Mouse (Mus musculus) bone marrow macrophage, adult 2 months (primary cell): Measurements from ENCODE around the gene Tmed1. TPM values are rescaled to one million over a fixed set of nuclear protein-coding genes. Genes with fewer than 3 reads are reported as not detected.
"Not testable (repeated sequence)": the region's sequence is repeated elsewhere in the genome, so short reads cannot be mapped to it uniquely, and the experiment has no call there.

ENCODE experiments used
- H3K27ac ChIP-seq: 2 replicates; pipeline ENCODE4 v1.5.1; 2012; ENCODE audit warnings: low read depth, low read length; ENCODE audit not compliant: insufficient read depth
- H3K4me1 ChIP-seq: 2 replicates; pipeline ENCODE4 v1.6.1; 2012; ENCODE audit warnings: low read length; ENCODE audit not compliant: control insufficient read depth, insufficient read depth
- H3K4me3 ChIP-seq: 2 replicates; pipeline ENCODE4 v1.5.1; 2012; ENCODE audit warnings: mild to moderate bottlenecking, low read length, moderate library complexity; ENCODE audit not compliant: insufficient read depth
- CTCF ChIP-seq: IDR thresholded peaks from 2 replicates; pipeline ENCODE4 v1.5.1; 2012; ENCODE audit warnings: low read depth, mild to moderate bottlenecking, low read length, moderate library complexity
- POLR2A ChIP-seq: IDR thresholded peaks from 2 replicates; pipeline ENCODE4 v1.6.1; 2012; ENCODE audit warnings: mild to moderate bottlenecking, low read depth, low read length, borderline replicate concordance
- polyA plus RNA-seq: library from polyadenylated mRNA; stranded (reverse); fragments of >200 nt; gene quantifications from 2 replicates; pipeline ENCODE4 v1.2.4, GENCODE M21; 2012; ENCODE audit not compliant: missing spikeins, insufficient read depth, insufficient read length

Tmed1 gene
- polyA plus RNA-seq, 1 experiment, result 11.8 TPM

DNA sequence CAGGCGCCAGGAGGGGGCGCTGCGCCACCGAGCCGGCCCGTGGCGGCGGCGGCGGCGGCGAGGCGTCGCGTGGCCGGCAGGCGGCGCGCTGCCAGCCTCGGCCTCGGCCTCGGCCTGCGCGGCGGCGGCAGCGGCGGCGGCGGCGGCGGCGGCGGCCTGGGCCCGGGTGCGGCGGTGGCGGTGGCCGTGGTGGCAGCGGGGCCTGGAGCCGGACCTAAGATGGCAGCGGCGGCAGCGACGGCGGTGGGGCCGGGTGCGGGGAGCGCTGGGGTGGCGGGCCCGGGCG is 36.7 kb upstream of the Tmed1 start, which contains the start of gene Carm1:
Carm1 (plus strand) TSS at position 106 of the 286 bp plus-strand sequence.
- Histone ChIP-seq H3K4me3 (peak within 1 kb of the TSS; percentile 82), H3K27ac (peak within 1 kb of the TSS; percentile 77), H3K4me1 (peaks cover 18% of the 10 kb centered on the region)
- TF ChIP-seq POLR2A, result no peak
- TF ChIP-seq CTCF, result no peak

DNA sequence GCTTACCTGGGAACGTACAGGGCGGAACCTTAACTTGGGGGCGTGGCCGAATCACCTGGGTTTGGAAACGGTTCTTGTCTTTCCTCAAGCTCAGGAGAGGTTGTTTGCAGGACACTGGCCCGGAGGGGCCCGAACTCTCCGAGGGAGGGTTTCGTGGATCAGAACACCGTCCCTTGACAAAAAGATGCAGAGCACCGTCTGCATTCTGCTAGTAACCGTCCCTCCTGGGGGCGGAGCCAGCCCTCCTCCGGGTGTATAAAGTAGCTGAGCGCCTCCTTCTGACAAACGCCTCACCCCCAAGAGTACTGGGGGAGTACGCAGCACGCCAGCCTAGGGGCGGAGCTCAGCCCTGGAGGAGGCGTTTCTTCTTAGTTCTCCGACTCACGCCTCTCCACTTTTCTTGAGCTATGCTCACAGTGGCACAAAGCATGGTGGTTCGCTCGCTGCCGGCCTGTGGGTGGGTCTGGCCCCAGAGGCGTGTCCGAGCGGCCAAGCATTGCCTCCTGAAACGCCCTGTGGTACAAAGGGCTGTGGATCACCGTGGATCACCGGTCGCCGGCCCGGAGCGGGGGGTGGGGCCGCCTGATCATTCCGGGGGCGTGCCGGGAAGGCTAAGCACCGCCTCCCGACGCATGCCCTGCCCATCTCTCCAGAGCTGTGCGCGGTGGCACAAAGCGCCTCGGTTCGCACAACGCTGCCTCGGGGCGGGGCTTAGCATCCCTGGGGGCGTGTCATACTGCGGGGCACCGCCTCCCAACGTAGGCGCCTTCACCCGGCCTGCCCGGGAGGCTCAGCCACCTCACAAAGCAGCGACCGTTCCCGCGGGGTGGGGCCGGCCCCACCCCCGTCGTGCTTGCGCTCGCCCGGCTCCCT is 36.1 kb upstream of the Tmed1 start:
- TF ChIP-seq CTCF (no peak), POLR2A (no peak)
- H3K4me3 ChIP-seq, result peak overlapping the region; percentile 73
- peak overlapping the region; percentile 38; the same call in 1 of the 2 replicates for H3K27ac ChIP-seq
- peaks cover 16% of the 10 kb centered on the region for H3K4me1 ChIP-seq

DNA sequence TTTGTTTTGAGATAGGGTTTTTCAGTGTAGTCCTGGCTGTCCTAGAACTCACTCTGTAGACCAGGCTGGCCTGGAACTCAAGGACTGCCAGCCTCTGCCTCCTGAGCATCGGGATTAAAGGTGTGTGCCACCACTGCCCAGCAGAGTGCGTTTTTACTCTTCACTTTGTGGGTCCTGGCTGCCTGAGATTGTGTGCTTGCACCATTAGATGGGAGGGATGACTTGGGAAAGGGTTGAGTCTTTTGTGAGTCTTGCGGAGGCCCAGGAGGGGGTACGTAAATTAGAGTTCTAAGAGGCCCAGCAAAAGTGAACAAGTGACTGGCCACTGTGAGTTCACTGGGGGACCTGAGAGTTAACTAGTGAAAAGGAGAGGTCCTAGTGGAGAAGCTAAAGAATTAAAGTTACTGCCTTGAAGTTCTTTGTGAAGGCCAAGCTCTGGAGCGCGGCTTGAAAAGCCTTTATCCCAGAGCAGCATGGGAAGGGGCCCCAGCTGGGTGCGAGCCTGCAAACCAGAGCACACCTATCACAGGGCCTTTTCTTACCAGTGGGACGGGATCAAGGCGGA is 35.4 kb upstream of the Tmed1 start:
- Histone ChIP-seq H3K4me3 (peak overlapping the region; percentile 73), H3K27ac (no peak overlapping the region), H3K4me1 (peaks cover 15% of the 10 kb centered on the region)
- TF ChIP-seq CTCF (no peak), POLR2A (no peak)

DNA sequence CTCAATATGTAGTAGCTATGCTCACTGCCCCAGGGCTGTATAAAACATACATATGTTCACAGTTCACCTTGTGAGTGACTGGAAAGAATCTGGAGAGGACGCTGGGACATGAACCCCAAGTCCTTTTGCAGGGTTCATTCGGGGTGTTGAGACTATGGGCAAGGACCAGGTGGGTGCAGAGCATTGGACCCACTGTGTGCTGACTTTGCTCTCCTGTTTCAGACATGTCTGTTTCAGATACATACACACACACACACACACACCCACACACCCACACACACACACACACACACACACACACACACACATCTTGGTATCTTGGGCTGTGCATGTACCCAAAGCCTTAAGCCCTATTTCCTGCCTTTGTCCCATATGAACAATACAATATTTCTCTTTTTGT is 31.9 kb upstream of the Tmed1 start:
- not testable (repeated sequence) for H3K27ac ChIP-seq, H3K4me3 ChIP-seq
- H3K4me1 ChIP-seq, result peaks cover 12% of the 10 kb centered on the region

DNA sequence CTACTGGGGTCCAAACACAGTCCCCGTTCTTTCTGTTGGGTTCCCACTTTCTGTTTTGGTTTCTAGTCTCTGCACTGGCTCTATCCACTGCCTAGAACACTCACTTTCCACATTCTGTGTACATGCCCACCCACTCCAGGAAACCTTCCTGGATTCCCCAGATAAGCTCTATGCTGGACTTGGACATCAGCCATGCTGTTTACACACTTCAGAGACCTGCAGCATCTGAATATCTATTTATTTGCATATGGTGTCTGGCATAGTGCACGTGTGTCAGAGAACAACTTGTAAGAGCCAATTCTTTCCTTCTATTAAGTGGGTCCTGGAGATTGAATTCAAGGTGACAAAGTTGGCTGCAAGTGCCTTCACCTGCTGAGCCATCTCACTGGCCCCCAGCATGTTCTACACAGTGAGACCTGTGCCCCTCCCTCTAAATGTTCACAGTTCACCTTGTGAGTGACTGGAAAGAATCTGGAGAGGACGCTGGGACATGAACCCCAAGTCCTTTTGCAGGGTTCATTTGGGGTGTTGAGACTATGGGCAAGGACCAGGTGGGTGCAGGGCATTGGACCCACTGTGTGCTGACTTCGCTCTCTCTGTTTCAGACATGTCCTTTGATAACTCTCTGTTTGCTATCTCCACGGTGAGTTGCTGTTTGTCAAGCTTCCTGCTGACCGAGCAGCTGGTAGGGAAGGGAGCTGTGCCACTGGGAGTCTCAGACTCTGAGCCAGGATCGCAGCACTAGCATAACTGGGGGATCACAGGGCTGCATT is 30.1 kb upstream of the Tmed1 start:
- H3K4me1 ChIP-seq, result peaks cover 11% of the 10 kb centered on the region
- H3K27ac ChIP-seq, result no peak overlapping the region
- no peak for TF ChIP-seq POLR2A
- TF ChIP-seq CTCF, result no peak
- H3K4me3 ChIP-seq, result no peak overlapping the region

DNA sequence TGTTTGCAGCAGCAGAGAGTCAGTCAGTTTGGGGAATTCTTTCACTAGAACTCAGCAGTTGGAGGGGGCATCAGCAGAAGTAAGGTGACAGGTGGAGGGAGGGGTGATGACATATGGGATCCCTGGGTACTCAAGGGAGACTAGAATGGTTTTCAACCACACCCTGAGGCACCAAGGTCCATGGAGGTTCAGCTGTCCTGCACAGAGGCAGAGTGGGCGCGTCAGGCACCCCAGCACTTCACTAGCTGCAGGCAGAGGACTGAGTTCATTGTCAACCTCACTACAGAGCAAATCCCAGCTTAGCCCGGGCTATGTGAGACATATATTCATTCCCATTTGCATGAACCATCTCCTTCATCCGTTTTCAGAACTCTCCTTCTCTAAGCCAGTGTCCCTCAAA is 27.0 kb upstream of the Tmed1 start:
- TF ChIP-seq CTCF (no peak), POLR2A (no peak)
- H3K4me1 ChIP-seq, result peaks cover 11% of the 10 kb centered on the region
- no peak overlapping the region for H3K4me3 ChIP-seq
- H3K27ac ChIP-seq, result no peak overlapping the region

DNA sequence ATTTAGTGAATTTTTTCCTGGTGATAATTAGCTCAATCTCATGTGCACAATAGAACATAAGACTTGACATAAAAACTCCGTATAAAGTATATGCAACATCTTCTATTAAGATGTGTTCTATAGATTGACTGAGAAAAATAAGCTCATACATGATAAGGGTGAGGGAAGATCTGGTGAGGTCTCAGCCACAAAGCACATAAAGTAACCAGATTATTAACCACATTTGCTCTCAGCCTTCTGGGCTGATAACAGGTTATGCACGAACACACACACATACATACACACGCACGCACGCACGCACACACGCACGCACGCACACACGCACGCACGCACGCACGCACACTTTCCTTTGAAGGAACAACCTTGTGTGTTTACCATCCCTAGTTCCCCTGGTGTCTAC is 26.4 kb upstream of the Tmed1 start:
- no peak overlapping the region for H3K4me3 ChIP-seq
- no peak for TF ChIP-seq CTCF
- TF ChIP-seq POLR2A, result no peak
- no peak overlapping the region for H3K27ac ChIP-seq
- peaks cover 9% of the 10 kb centered on the region for H3K4me1 ChIP-seq

DNA sequence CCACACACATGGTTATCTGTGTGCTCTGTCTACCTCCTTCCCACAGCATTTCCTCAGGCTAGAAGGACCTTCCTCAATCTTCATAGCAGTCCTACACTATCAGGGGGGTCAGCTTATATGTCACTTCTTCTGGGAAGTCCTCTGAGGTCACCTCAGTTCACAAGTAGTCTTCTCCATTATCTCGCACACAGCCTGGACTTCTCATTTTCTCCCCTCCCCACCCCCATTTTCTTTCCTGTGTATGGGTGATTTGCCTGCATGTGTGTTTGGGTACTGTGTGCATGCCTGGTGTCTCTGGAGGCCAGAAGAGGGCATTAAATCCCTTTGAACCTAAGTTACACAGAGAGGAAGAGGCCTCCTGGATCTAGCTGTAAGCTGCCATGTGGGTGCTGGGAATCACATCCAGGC is 17.9 kb upstream of the Tmed1 start:
- peaks cover 28% of the 10 kb centered on the region for H3K4me1 ChIP-seq
- no peak for TF ChIP-seq POLR2A
- TF ChIP-seq CTCF, result peak; percentile 53
- no peak overlapping the region for H3K4me3 ChIP-seq
- peak overlapping the region; percentile 82 for H3K27ac ChIP-seq

DNA sequence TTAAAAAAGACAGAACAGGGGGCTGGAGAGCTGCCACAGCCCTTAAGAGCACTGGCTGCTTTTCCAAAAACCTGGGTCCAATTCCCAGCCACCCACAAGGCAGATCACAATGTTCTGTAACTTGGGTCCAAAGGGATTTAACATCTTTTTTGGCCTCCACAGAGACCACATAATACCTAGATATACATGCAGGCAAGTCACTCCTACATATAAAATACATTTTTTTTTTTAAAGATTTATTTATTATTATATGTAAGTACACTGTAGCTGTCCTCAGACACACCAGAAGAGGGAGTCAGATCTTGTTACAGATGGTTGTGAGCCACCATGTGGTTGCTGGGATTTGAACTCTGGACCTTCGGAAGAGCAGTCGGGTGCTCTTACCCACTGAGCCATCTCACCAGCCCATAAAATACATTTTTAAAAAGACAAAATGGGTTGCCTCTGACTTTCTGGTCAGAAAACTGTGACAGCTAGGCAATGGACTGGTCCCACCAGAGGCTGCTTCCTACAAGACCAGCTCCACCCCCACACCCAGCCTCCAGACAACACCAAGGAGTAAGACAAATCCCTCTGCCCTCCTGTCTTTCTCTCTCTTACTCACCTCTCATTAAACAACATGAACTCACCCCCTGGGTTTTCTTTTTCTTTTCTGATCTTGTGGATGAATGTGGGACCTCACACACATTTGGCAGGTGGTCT is 17.2 kb upstream of the Tmed1 start:
- Histone ChIP-seq H3K4me3 (peak overlapping the region; percentile 65), H3K27ac (peak overlapping the region; percentile 99), H3K4me1 (peaks cover 28% of the 10 kb centered on the region)
- no peak for TF ChIP-seq POLR2A
- no peak for TF ChIP-seq CTCF
